ENCODE assay signal across 8 mouse cellular contexts in genomic region chr7:143068882-143069591, GRCm38 (mm10). TPM values are rescaled to one million over a fixed set of nuclear protein-coding genes. Genes with fewer than 3 reads are reported as not detected.
DNase-seq lines count a peak whose midpoint lies in the region; ATAC-seq and TF ChIP-seq lines count a peak whose summit lies in the region.

TSS of gene Tssc4 (plus strand) at chr7:143069249.

- no peak for TF ChIP-seq POLR2A in bone marrow macrophage, adult 2 months (IDR thresholded peaks at IDR 0.05; ENCODE audit: borderline replicate concordance, low read depth, low read length)
- TF ChIP-seq POLR2A in embryonic fibroblast, embryonic 13.5 days (IDR thresholded peaks at IDR 0.05; ENCODE audit: low read depth, low read length) = peak; percentile 79

- ATAC-seq in kidney, embryonic 14.5 days (ENCODE audit: low FRiP score, low TSS enrichment) = peak; percentile 96
- peak; percentile 95 for ATAC-seq in limb, embryonic 15.5 days (ENCODE audit: insufficient number of reproducible peaks, low FRiP score, low TSS enrichment, low read depth)

- no peaks in the 10 kb centered on the region for H3K27me3 ChIP-seq in kidney, embryonic 14.5 days (ENCODE audit: control insufficient read depth, insufficient read depth, low read length)
- H3K27me3 ChIP-seq in limb, embryonic 15.5 days = no peaks in the 10 kb centered on the region

- H3K27ac ChIP-seq in bone marrow macrophage, adult 2 months (ENCODE audit: insufficient read depth, low read depth, low read length) = peak within 1 kb of the TSS; percentile 67
- H3K27ac ChIP-seq in embryonic fibroblast, embryonic 13.5 days (ENCODE audit: insufficient read depth, low read length) = peak within 1 kb of the TSS; percentile 60
- peak within 1 kb of the TSS; percentile 96 for H3K27ac ChIP-seq in kidney, embryonic 14.5 days (ENCODE audit: low read depth, low read length)
- H3K27ac ChIP-seq in limb, embryonic 15.5 days = peak within 1 kb of the TSS; percentile 96

- H3K9me3 ChIP-seq in kidney, embryonic 14.5 days (ENCODE audit: control insufficient read depth, low read length) = no peaks in the 10 kb centered on the region
- no peaks in the 10 kb centered on the region for H3K9me3 ChIP-seq in limb, embryonic 15.5 days

- no peak for TF ChIP-seq CTCF in bone marrow macrophage, adult 2 months (IDR thresholded peaks at IDR 0.05; ENCODE audit: low read depth, low read length)
- no peak for TF ChIP-seq CTCF in embryonic fibroblast, embryonic 13.5 days (IDR thresholded peaks at IDR 0.05; ENCODE audit: borderline replicate concordance, insufficient read depth, low read length)

- peak within 1 kb of the TSS; percentile 88 for H3K9ac ChIP-seq in kidney, embryonic 14.5 days (ENCODE audit: low read depth, low read length)
- peak within 1 kb of the TSS; percentile 85 for H3K9ac ChIP-seq in limb, embryonic 15.5 days

- H3K4me1 ChIP-seq in bone marrow macrophage, adult 2 months (ENCODE audit: control insufficient read depth, insufficient read depth, low read length) = peaks cover 4% of the 10 kb centered on the region; the same call in 1 of the 2 replicates
- H3K4me1 ChIP-seq in embryonic fibroblast, embryonic 13.5 days (ENCODE audit: control insufficient read depth, insufficient read depth, low read length) = peaks cover 10% of the 10 kb centered on the region
- peaks cover 9% of the 10 kb centered on the region for H3K4me1 ChIP-seq in kidney, embryonic 14.5 days (ENCODE audit: control insufficient read depth, insufficient read depth, low read length)
- peaks cover 34% of the 10 kb centered on the region for H3K4me1 ChIP-seq in limb, embryonic 15.5 days

- H3K36me3 ChIP-seq in kidney, embryonic 14.5 days (ENCODE audit: control insufficient read depth, insufficient read depth, low read length) = peaks cover 51% of the 10 kb centered on the region
- H3K36me3 ChIP-seq in limb, embryonic 15.5 days = peaks cover 67% of the 10 kb centered on the region

- H3K4me2 ChIP-seq in kidney, embryonic 14.5 days (replicated peaks; ENCODE audit: low read depth, low read length) = peak within 1 kb of the TSS; percentile 93
- H3K4me2 ChIP-seq in limb, embryonic 15.5 days = peak within 1 kb of the TSS; percentile 82

- peak within 1 kb of the TSS; percentile 90 for H3K4me3 ChIP-seq in bone marrow macrophage, adult 2 months (ENCODE audit: insufficient read depth, low read length)
- peak within 1 kb of the TSS; percentile 80 for H3K4me3 ChIP-seq in embryonic fibroblast, embryonic 13.5 days (ENCODE audit: insufficient read depth, low read length)
- H3K4me3 ChIP-seq in kidney, embryonic 14.5 days (ENCODE audit: low read length) = peak within 1 kb of the TSS; percentile 89
- peak within 1 kb of the TSS; percentile 71 for H3K4me3 ChIP-seq in limb, embryonic 15.5 days

- DNase-seq in A20 (ENCODE audit: low read depth, low spot score) = peak; percentile 99
- peak; percentile 98 to 99 for DNase-seq in heart, adult 9 months (ENCODE audit: low spot score in 2 of 2)
- DNase-seq in monocyte, adult 2 months (ENCODE audit: low read depth in 1 of 2, low spot score in 2 of 2) = peak; percentile 91 to 96
- DNase-seq in spleen, postnatal 36 days (ENCODE audit: low spot score in 2 of 2) = peak; percentile 98

- WGBS in kidney, embryonic 14.5 days = under 1% methylated on average over 51 of the region's 51 CpGs
- WGBS in limb, embryonic 15.5 days = under 1% methylated on average over 51 of the region's 51 CpGs

RNA-seq across cellular contexts. Expression of gene Tssc4, which starts in this region (rescaled TPM):
- polyA plus RNA-seq in bone marrow macrophage, adult 2 months (2012; ENCODE audit: insufficient read depth, insufficient read length, missing spikeins) = 17.5 and 23.0 TPM in 2 replicates
- 35.9 and 38.8 TPM in 2 replicates for polyA plus RNA-seq in embryonic fibroblast, embryonic 13.5 days (2011; ENCODE audit: insufficient read length, low read depth, missing spikeins)
- polyA plus RNA-seq in kidney, embryonic 14.5 days (2014; fragmentation: Nextera tagmentation; extraction: Ambion mirVana) = 74.4 and 95.1 TPM in 2 replicates
- 97.1 and 98.8 TPM in 2 replicates for polyA plus RNA-seq in limb, embryonic 15.5 days (2015; fragmentation: Nextera tagmentation; extraction: Ambion mirVana)

Comparison
In these comparisons a context has a peak if more than half of its experiments do, and no peak if none do; other contexts are left out.
1. Peak in every context shown above with its lines: DNase-seq, ATAC-seq, H3K4me3 ChIP-seq and H3K27ac ChIP-seq.